Mouse (Mus musculus) heart, postnatal 25 days (tissue): ENCODE measurements around the gene Atxn1. TPM values are rescaled to one million over a fixed set of nuclear protein-coding genes. Genes with fewer than 3 reads are reported as not detected.

Source experiments
- DNase-seq: peaks from one replicate; pipeline ENCODE4 v3.0.0; 2022; ENCODE audit warnings: low spot score
- intact Hi-C: fragments of 180-260 bp; cut with DNase I; formaldehyde crosslinking; loops from one replicate; pipeline ENCODE4 v1.15.1; 2025
- total RNA-seq, 2 experiments: library from RNA; stranded (reverse); gene quantifications; 2 replicates each; pipeline ENCODE4 v1.2.3; 2021

Atxn1 gene
- 10 to 100 TPM; 35.1 to 36.0 TPM for total RNA-seq

DNA sequence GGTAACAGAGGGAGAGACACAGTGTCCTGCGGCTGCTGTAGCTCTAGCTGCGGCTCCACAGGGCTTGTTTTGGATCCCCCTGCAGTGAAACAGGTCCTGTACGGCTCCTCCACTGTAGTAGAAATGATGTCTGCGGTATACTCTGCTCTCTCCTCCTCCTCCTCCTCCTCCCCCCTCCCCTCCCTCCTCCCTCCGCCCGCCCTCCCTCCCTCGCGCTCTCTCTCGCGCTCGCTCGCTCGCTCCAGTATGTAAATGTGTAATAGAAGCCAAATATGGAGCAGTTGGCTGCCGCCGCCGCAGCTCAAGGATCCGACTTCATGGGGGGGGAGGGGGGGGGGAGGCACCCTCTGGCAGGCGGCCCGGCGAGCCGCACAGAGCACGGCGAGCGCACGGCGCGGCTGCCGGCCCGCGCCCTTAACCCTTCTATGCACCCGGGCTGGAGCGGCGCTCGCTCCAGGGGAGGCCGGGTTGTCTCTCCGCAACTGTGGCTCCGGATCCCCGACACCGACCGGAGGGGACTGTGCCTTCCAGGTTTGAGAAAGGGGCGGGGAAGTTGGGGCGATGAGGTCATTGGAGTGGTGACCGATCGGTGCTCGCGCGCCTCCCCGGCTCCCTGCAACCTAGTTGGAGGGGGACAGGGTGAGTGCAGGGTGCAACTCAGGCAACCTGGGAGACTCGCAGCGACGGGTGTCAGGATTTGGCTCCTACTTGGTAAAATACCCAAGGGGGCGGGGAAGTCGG, at the start of gene Atxn1:
TSS of gene Atxn1 (minus strand) at position 156 of the 741 bp plus-strand sequence.
- peak; percentile 76 for DNase-seq
- intact Hi-C loops = loop anchor here (5.0 kb wide), 7 partner anchors 43 to 388 kb away; no protein-coding TSS in a partner anchor

- intact Hi-C loops = no loop called here
Measured at GRCm38 (mm10) chr13:46011232-46011631, 46.4 kb upstream of the Atxn1 start.

GRCm38 (mm10) chr13:46010075-46010474, 45.3 kb upstream of the Atxn1 start:
- intact Hi-C loops = no loop called here
- DNase-seq = no peak

More at GRCm38 (mm10) chr13:46011232-46011631, 46.4 kb upstream of the Atxn1 start:
- DNase-seq = no peak

GRCm38 (mm10) chr13:46008831-46009666, 44.2 kb upstream of the Atxn1 start:
- intact Hi-C loops = no loop called here
- no peak for DNase-seq

DNA sequence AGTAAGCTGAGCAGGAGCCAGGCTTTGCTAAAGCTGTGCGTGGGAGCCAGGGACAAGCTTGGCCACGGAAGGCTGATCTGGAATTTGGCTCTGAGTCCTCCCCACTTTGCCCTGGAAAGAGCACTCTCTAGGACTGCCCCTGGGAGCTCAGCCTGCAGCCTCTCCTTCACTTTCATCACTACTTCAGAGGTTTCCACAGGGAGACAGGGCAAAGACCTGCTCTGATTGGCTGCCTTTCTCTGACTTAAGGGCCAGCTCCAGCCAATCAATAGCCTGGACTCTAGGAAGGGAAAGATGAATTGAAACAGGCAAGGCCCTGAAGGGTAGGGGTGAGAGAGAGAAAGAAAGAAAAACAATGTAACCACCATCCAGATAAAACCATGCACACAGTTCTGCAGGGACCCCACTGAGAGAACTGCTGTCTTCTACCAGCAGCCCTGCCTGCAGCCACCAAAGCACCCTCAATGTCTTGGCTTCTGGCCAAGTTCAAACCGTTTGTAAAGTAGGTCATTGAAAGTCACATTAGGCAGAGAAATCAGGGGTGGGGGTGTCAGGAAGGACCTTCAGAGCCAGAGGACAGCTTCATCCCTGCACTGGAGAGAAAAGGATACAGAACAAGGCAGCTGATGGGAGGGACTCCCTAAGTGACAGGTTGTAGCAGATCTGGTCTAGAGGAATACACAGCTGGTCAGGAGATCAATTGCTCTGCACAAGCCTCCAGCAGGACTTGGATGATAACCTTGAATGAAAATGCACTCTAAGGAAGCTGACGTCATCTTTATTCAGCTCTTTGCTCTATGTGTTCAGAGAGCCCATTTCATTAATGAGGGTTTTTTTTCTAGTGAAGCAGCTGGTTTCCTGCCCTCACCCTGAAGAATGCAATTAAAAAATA, 41.6 kb upstream of the Atxn1 start:
- DNase-seq = peak; percentile 36
- intact Hi-C loops = no loop called here

GRCm38 (mm10) chr13:46005656-46006055, 40.8 kb upstream of the Atxn1 start:
- intact Hi-C loops = no loop called here
- no peak for DNase-seq

DNA sequence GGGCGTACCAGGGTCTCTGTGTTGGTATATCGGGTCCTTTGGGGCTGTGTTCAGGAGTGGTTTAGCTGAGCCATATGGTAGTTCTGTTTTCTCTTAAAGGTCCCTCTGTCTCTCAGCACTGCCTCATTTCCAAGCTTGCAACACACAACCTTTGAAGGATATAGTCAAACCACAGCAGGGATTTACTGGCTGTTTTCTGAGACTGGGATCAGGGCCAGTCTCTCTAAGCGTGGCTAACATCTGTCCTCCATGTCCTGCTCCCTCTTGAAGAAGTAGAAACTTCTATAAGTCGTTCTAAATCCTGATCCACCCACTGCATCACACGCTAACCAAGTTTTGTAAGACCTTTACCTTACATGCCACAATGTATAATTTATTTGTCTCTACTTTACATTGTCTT, 36.5 kb upstream of the Atxn1 start:
- DNase-seq = no peak
- intact Hi-C loops = no loop called here

GRCm38 (mm10) chr13:45992953-45993352, 28.1 kb upstream of the Atxn1 start:
- intact Hi-C loops = no loop called here
- DNase-seq = no peak

GRCm38 (mm10) chr13:45990486-45990885, 25.7 kb upstream of the Atxn1 start:
- intact Hi-C loops = no loop called here
- DNase-seq = no peak

- DNase-seq = no peak
- intact Hi-C loops = loop anchor here (5.0 kb wide), 2 partner anchors 278 to 442 kb away; no protein-coding TSS in a partner anchor
Measured at GRCm38 (mm10) chr13:45979246-45979645, 14.4 kb upstream of the Atxn1 start.

- intact Hi-C loops = loop anchor here (5.0 kb wide), 2 partner anchors 280 to 440 kb away; no protein-coding TSS in a partner anchor
- no peak for DNase-seq
Measured at GRCm38 (mm10) chr13:45976894-45977293, 12.1 kb upstream of the Atxn1 start.

DNA sequence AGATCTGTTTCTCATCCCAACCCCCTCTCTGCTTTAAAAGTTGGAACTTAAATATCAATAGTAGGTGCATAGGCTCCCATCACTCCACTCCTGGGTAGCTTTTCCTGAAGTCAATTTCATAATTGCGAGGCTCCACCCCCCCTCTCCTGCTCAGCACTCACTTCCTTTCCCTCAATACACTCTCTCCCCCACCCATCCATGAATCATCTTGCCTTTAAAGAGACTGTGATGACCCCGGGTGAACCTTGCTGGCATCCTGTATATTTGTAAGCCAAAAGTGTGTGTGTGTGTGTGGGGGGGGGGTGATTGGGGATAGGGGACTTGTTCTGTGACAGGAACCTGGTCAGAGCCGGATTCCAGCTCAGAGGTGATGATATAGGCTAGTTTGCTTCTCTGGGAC, 9.8 kb upstream of the Atxn1 start:
- intact Hi-C loops = loop anchor here (5.0 kb wide), 3 partner anchors 283 to 437 kb away; no protein-coding TSS in a partner anchor
- DNase-seq = no peak

GRCm38 (mm10) chr13:45973972-45974490, 9.2 kb upstream of the Atxn1 start:
- DNase-seq = no peak
- intact Hi-C loops = loop anchor here (5.0 kb wide), 1 partner anchor 292 kb away; no protein-coding TSS in a partner anchor

DNA sequence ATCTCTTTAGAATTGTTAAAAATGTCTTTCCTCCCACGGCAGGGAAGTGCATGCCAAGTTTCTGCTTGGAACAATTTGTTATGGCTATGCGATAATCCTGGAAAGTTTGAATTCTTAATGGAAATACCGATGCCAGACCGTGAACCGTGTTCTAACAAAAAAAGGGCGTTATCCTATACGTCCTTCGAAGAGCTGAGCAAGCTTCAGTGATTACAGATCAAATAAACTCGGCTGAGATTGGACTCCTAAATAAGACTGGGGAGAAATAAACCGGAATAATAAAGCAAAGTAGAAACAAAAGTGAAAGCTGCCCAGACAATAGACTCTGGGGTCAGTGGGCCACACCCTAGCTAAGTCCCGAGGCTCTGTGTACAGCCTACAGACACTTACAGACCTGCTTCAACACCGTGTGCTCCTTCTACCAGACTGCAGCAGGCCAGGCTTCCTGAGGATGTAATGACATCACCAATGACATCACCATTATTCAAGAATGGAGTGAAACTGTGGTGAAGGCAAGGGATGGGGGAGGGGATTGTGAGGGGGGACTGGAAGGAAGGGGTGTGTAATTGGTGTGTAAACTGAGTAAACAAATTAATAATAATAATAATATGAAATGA, 6.2 kb upstream of the Atxn1 start:
- no peak for DNase-seq
- intact Hi-C loops = loop anchor here (5.0 kb wide), 1 partner anchor 289 kb away; no protein-coding TSS in a partner anchor

GRCm38 (mm10) chr13:45968206-45968605, 3.4 kb upstream of the Atxn1 start:
- DNase-seq = no peak
- intact Hi-C loops = loop anchor here (5.0 kb wide), 5 partner anchors 161 to 391 kb away; no protein-coding TSS in a partner anchor

- intact Hi-C loops = loop anchor here (5.0 kb wide), 5 partner anchors 160 to 390 kb away; no protein-coding TSS in a partner anchor
- DNase-seq = no peak
Measured at GRCm38 (mm10) chr13:45967371-45967770, 2.6 kb upstream of the Atxn1 start.

DNA sequence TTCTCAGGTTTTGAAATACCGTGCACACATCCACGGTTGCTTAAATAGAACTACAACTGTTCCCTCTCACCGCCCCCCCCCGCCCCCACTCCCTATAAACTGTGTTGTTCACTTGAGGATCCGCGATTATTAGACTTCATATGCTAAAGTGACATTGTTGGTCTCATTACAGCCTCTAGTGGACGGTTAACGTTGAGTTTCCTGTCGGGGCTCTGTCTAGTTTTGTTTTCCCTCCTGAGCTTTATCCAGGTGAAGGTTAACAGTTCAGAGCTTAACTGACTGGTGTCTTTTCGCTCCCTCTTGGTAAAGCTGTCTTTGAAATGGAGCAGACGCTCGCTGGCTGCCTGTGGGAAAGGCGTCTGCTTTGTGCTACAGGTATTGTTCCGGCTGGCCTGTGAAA, 1.8 kb upstream of the Atxn1 start:
- no peak for DNase-seq
- intact Hi-C loops = loop anchor here (5.0 kb wide), 5 partner anchors 159 to 389 kb away; no protein-coding TSS in a partner anchor

GRCm38 (mm10) chr13:45965594-45966432, 1.0 kb upstream of the Atxn1 start:
- intact Hi-C loops = loop anchor here (5.0 kb wide), 5 partner anchors 159 to 389 kb away; no protein-coding TSS in a partner anchor
- no peak for DNase-seq
